Mouse (Mus musculus) central nervous system, embryonic 11.5 days (tissue): ENCODE data around the gene Gspt1. TPM values are rescaled to one million over a fixed set of nuclear protein-coding genes. Genes with fewer than 3 reads are reported as not detected.

Source experiments
- polyA plus RNA-seq: library from polyadenylated mRNA; depleted of rRNA; stranded (reverse); fragments of >200 nt; gene quantifications from 2 replicates; pipeline ENCODE4 v1.2.3, GENCODE M21; 2012; rRNA removed

Gene Gspt1
- polyA plus RNA-seq, result 76.0 and 79.1 TPM in 2 replicates

DNA sequence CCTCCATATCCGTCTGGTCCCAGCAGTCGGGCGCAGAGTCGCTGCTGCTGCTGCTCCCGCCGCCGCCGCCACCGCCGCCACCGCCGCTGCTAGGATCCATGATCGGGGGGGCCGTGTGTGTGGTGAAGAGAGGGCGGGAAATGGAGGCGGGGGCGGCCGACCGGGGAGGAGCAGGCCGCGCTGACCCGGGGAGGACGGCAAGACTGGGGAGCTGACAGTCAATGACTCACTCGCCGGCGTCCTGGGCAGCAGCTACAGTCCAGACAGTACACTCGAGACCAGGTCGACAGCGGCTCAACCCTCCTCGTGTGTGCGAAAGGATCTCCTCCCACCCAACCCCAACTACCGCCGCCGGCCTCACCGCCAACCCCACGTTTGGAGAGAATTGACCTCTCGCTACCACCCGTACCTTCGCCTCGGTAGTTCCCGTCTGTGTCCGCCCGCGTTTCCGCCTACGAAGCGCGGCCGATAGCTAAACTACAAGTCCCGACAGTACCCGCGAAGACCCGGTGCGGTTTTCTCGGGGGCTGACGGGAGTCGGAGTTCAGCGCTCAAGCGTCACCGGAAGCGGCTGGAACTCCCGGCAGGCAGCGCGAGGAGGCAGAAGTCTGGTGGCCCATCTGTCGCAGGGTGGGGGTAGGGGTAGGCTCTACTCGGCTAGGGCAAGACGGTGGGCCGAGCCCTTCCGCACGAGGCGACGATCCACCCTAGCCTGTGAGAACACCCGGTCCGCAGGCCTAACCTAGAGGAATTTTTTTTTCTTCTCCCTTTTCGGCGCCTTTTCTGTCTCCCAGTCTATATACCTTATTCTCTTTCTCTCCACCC lies at the start of gene Gspt1:
Gspt1 (minus strand) TSS at position 428 of the 825 bp plus-strand sequence.

DNA sequence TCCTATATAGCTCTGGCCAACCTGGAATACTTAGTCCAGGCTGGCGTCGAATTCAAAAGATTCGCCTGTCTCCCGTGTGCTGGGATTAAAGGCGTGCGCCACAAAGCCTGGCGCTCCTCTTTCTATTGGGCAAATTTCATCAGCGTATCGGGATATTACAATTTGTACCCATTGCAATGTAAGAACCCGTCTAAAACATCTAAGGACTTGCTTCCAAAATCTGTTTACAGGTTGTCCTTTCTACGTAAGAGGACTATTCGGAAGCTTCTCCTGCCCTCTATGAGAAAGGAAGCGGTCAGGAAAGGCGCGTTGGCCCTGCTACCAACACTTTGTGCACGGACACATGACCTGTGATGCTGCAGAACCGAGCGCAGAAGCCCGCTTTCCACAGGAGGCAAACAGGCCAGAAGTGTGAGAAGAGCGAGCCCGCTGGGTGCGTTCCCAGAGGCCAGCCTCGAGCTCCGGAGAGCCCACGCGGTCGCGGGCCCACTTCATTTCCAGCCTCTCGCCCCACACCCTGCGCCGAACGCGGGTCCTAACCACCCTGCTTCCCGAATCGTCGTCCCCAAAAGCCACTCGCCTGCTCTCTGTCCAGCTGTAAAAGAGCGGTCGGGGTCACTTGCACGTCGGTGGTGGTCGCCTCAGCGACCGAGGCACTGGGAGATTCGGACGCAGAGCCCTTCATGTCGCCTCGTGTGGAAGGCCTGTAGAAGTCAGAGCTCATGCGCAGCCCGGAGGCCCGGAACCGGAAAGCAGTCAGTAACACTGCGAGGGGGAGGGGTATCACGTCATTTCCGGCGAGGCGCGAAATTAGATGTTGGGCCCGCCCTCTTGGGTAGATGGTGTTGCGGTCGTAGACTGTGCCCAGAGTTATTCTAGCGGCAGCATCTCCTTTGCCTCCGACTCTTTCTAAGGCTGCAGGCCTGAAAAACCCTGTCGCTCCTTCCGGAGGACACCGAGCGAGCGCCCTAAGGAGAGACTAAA lies 51.3 kb downstream of the Gspt1 start, which contains the start of gene Rsl1d1:
Rsl1d1 (minus strand) TSS at position 761 of the 984 bp plus-strand sequence.

DNA sequence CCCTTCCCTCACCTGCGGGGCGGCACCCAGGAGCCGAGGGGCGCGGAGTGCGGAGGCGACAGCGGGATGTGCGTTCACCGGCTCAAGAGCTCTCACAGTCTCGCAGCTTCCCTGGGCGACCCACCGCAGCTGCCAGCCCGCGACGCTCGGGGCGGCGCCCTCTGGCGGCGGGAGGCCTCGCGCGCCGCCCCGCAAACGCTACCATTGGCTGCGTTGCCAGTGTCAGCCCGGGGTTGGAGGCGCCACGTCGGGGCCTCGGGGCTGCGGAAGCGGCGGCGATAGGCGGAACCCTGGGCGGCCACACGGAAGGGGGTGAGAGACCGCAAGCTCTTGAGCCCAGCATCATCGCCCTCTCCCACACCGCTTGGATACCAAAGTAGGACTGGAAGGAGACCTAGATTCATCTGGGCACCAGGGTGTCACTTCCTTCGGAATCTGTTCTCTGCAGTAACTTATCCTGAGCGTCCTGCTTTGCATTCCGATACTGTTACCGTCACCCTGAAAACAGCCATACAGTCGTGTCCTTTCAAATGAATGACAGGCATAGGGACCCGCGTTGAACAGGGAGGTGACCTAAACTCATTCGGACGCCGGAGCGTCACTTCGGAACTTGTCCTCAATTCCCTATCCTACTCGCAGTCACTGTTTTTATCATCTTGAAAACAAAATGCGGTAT lies 77.8 kb downstream of the Gspt1 start, which contains the start of gene Zc3h7a:
Zc3h7a (minus strand) TSS at position 186 of the 676 bp plus-strand sequence.

Other genes starting within 250 kb of the Gspt1 start
- gene Snn, start 193.4 kb downstream of the Gspt1 start, polyA plus RNA-seq, result 113 and 168 TPM in 2 replicates
- gene Litaf, start 188.2 kb downstream of the Gspt1 start, polyA plus RNA-seq, result 30.2 and 54.0 TPM in 2 replicates
- gene Txndc11, start 119.7 kb downstream of the Gspt1 start, polyA plus RNA-seq, result 17.1 and 23.0 TPM in 2 replicates
- 161 and 163 TPM in 2 replicates for gene Zc3h7a, start 77.9 kb downstream of the Gspt1 start, polyA plus RNA-seq
- gene Rsl1d1, start 51.0 kb downstream of the Gspt1 start, polyA plus RNA-seq, result 122 and 125 TPM in 2 replicates
- 0.12 TPM in 1 of 2 replicates, not detected in the other for gene Tnfrsf17, start 59.5 kb upstream of the Gspt1 start, polyA plus RNA-seq
- 5.1 and 6.8 TPM in 2 replicates for gene Snx29, start 68.6 kb upstream of the Gspt1 start, polyA plus RNA-seq